Mouse (Mus musculus): ENCODE data around the gene Hcn1.

DNA sequence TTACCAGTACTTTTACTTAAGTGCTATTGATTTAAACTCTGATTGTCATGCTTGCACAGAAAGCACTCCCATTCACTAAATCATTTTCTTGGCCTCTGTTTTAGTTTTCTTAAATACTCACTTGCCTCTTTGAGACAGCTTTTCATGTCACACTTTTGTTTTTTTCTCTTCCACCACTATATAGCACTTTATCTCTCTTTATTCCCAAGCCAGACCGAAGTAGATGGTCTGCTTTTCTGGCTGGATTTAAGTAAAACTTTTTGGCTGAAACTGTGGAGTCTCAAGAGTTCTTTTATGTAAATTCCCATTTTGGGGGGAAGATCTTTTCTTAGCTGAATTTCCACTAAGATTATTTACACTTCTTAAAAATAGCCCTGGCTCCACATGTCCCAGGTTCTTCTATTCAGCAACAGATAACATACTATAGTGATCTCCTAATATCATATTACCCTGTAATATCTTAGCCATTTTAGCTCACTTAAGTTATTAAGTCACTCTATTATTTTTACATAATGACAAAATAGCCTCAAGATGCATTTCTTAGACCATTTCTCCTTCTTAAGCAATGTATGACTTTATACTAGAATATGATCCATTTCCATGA, 92.7 kb downstream of the Hcn1 start:
- TF ChIP-seq FLI1 (IDR thresholded peaks at IDR 0.05; ENCODE audit: low read length) (no peak), GATA1 (IDR thresholded peaks at IDR 0.05; ENCODE audit: borderline replicate concordance, low read length) (no peak)
